Mouse (Mus musculus) embryonic facial prominence, embryonic 15.5 days (tissue): ENCODE results near the gene Rsph3b. TPM values are rescaled to one million over a fixed set of nuclear protein-coding genes. Genes with fewer than 3 reads are reported as not detected.

ENCODE experiments used
- ATAC-seq: fragments of 200-750 bp; cut with Nextera tagmentation; 2 replicates; pipeline ENCODE4 v1.8.0; 2017; ENCODE audit warnings: low read depth, moderate TSS enrichment; ENCODE audit not compliant: insufficient number of reproducible peaks, low FRiP score, low TSS enrichment
- H3K27ac ChIP-seq: fragments of 300-500 bp; sonication (generic); replicated peaks from 2 replicates; pipeline ENCODE4 v1.5.1; 2015; ENCODE audit warnings: mild to moderate bottlenecking, inconsistent platforms
- H3K27me3 ChIP-seq: fragments of 300-500 bp; sonication (generic); 2 replicates; pipeline ENCODE4 v1.6.1; 2015; ENCODE audit warnings: inconsistent platforms
- H3K36me3 ChIP-seq: fragments of 300-500 bp; sonication (generic); 2 replicates; pipeline ENCODE4 v1.6.1; 2015; ENCODE audit warnings: mild to moderate bottlenecking, inconsistent platforms
- H3K4me1 ChIP-seq: fragments of 300-500 bp; sonication (generic); 2 replicates; pipeline ENCODE4 v1.6.1; 2015; ENCODE audit warnings: inconsistent platforms
- H3K4me2 ChIP-seq: fragments of 300-500 bp; sonication (generic); replicated peaks from 2 replicates; pipeline ENCODE4 v1.6.1; 2015; ENCODE audit warnings: mild to moderate bottlenecking, inconsistent platforms
- H3K4me3 ChIP-seq: fragments of 300-500 bp; sonication (generic); replicated peaks from 2 replicates; pipeline ENCODE4 v1.5.1; 2015; ENCODE audit warnings: mild to moderate bottlenecking, inconsistent platforms
- H3K9ac ChIP-seq: fragments of 300-500 bp; sonication (generic); 2 replicates; pipeline ENCODE4 v1.6.1; 2015; ENCODE audit warnings: inconsistent platforms
- H3K9me3 ChIP-seq: fragments of 300-500 bp; sonication (generic); replicated peaks from 2 replicates; pipeline ENCODE4 v1.6.1; 2016; ENCODE audit warnings: inconsistent platforms
- WGBS: fragments of 180-500 bp; shearing (Covaris S2); methylation state at CpG from one replicate; pipeline ENCODE4 v1.1.7; 2015; 5-methylcytosine and 5-hydroxymethylcytosine counted together
- polyA plus RNA-seq: library from polyadenylated mRNA; unstranded; fragments of >200 nt; fragmentation: Nextera tagmentation; extraction: Ambion mirVana; gene quantifications from 2 replicates; pipeline ENCODE4 v1.2.1, GENCODE M21; 2015

The Rsph3b gene
- polyA plus RNA-seq, 1 experiment from 2014 or later, result 52.4 TPM

DNA sequence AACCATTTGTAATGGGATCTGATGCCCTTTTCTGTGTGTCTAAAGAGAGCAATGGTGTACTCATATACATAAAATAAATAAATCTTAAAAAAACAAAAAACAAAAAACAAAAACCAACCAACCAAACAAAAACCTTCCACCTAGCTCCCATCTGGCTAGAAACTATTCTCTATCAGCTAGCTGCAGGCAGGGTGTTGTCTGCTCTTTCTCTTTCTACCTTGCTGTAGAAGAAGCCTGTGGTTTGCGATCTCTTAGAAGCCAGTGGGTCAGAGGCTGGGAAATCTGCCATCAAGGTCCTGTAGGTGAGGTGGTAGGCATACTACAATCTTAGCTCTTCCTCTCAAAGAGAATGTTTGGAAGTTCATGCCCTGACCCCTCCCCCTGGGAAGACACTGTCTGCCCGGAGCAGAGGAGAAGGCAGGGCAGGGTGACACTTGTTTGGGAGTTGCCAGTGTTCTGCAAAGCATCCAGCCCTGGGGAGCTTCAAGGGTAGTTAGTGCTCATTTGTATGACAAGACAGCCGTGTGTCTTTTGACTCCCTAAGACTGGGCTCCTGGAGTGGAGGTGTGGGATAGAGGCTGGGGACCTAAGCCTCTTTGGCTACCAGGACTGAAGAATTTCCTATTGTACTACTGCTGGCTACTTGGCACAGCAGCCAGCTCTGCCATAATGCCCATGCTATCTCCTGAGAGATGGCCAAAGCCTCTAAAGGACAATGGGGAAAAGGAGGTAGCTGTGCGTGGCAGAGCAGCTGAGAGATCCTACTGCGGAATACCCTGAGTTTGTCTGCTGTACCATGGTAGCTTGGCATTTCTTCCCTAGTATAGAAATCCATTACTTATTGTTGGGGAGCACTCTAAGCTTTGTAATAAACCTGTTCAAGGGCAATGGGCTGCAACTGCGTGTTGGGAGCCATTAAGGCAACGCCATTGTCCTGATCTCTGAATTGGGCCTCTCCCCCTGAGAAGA is 56.2 kb downstream of the Rsph3b start:
- Histone ChIP-seq H3K36me3 (no peaks in the 10 kb centered on the region), H3K27ac (no peak overlapping the region), H3K4me3 (no peak overlapping the region), H3K4me1 (no peaks in the 10 kb centered on the region), H3K9me3 (no peaks in the 10 kb centered on the region), H3K4me2 (no peak overlapping the region), H3K27me3 (no peaks in the 10 kb centered on the region), H3K9ac (no peak overlapping the region)
- WGBS, result 75% methylated on average over 7 of the region's 7 CpGs
- ATAC-seq, result no peak

- no peak overlapping the region for H3K27ac ChIP-seq
- H3K9ac ChIP-seq, result no peak overlapping the region
- ATAC-seq, result no peak
- H3K4me3 ChIP-seq, result no peak overlapping the region
- 78% methylated on average over 1 of the region's 1 CpGs for WGBS
- H3K4me1 ChIP-seq, result no peaks in the 10 kb centered on the region
- no peaks in the 10 kb centered on the region for H3K36me3 ChIP-seq
- no peaks in the 10 kb centered on the region for H3K27me3 ChIP-seq
- no peaks in the 10 kb centered on the region for H3K9me3 ChIP-seq
- H3K4me2 ChIP-seq, result no peak overlapping the region
These were observed 62.0 kb downstream of the Rsph3b start for GRCm38 (mm10) chr17:6886445-6886844.

DNA sequence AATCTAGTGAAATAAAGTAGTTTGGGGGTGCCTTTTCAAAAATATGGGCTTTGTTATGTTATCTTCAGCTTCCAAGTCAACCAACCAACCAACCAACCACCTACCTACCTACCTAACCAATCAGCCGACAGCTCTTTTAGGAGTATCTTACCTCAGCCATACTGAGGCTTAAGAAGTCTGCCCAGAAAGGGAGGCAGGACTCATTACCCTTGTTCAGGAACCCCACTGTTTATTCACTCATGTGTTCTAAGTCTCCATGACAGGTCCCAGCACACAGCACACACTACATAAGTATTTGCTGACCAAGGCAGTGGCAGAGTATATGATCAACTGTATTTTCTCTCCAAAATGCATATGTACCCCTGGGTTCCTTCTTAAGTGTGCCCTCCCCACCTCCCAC is 64.0 kb downstream of the Rsph3b start:
- WGBS, result 96% methylated on average over 1 of the region's 1 CpGs
- Histone ChIP-seq H3K27ac (no peak overlapping the region), H3K27me3 (no peaks in the 10 kb centered on the region), H3K36me3 (no peaks in the 10 kb centered on the region), H3K4me3 (no peak overlapping the region), H3K9ac (no peak overlapping the region), H3K4me1 (no peaks in the 10 kb centered on the region), H3K4me2 (no peak overlapping the region), H3K9me3 (no peaks in the 10 kb centered on the region)
- no peak for ATAC-seq

- no peak overlapping the region for H3K27ac ChIP-seq
- no peaks in the 10 kb centered on the region for H3K36me3 ChIP-seq
- H3K9ac ChIP-seq, result no peak overlapping the region
- WGBS, result 86% methylated on average over 6 of the region's 6 CpGs
- H3K27me3 ChIP-seq, result no peaks in the 10 kb centered on the region
- H3K4me2 ChIP-seq, result no peak overlapping the region
- no peaks in the 10 kb centered on the region for H3K4me1 ChIP-seq
- no peak overlapping the region for H3K4me3 ChIP-seq
- ATAC-seq, result no peak
- H3K9me3 ChIP-seq, result no peaks in the 10 kb centered on the region
These were observed 67.2 kb downstream of the Rsph3b start for GRCm38 (mm10) chr17:6881306-6881705.

GRCm38 (mm10) chr17:6871421-6871820 is 77.1 kb downstream of the Rsph3b start:
- Histone ChIP-seq H3K27ac (no peak overlapping the region), H3K27me3 (no peaks in the 10 kb centered on the region), H3K4me3 (no peak overlapping the region), H3K9ac (no peak overlapping the region), H3K9me3 (no peaks in the 10 kb centered on the region), H3K36me3 (no peaks in the 10 kb centered on the region), H3K4me2 (no peak overlapping the region), H3K4me1 (0 out of 2 replicates have a peak, but pooled peaks cover 9% of the 10 kb centered on the region)
- 89% methylated on average over 2 of the region's 2 CpGs for WGBS
- ATAC-seq, result no peak

- Histone ChIP-seq H3K4me1 (0 out of 2 replicates have a peak, but pooled peaks cover 9% of the 10 kb centered on the region), H3K9me3 (no peaks in the 10 kb centered on the region), H3K9ac (no peak overlapping the region), H3K4me2 (no peak overlapping the region), H3K4me3 (no peak overlapping the region), H3K27ac (peak overlapping the region; percentile 44; the same call in 1 of the 2 replicates), H3K27me3 (no peaks in the 10 kb centered on the region), H3K36me3 (no peaks in the 10 kb centered on the region)
- no peak for ATAC-seq
These were observed 79.7 kb downstream of the Rsph3b start for GRCm38 (mm10) chr17:6868810-6869209.

- 0 out of 2 replicates have a peak, but pooled peaks cover 9% of the 10 kb centered on the region for H3K4me1 ChIP-seq
- no peaks in the 10 kb centered on the region for H3K9me3 ChIP-seq
- H3K4me3 ChIP-seq, result no peak overlapping the region
- H3K36me3 ChIP-seq, result no peaks in the 10 kb centered on the region
- H3K27me3 ChIP-seq, result no peaks in the 10 kb centered on the region
- H3K27ac ChIP-seq, result no peak overlapping the region
- H3K9ac ChIP-seq, result no peak overlapping the region
- no peak overlapping the region for H3K4me2 ChIP-seq
- no peak for ATAC-seq
- 25% methylated on average over 7 of the region's 7 CpGs for WGBS
These were observed 80.7 kb downstream of the Rsph3b start for GRCm38 (mm10) chr17:6867740-6868139.

GRCm38 (mm10) chr17:6866576-6866975 is 81.9 kb downstream of the Rsph3b start:
- WGBS, result 51% methylated on average over 1 of the region's 1 CpGs
- no peak overlapping the region for H3K9ac ChIP-seq
- peaks cover 15% of the 10 kb centered on the region for H3K4me1 ChIP-seq
- H3K4me3 ChIP-seq, result no peak overlapping the region
- H3K27ac ChIP-seq, result no peak overlapping the region
- H3K27me3 ChIP-seq, result 0 out of 2 replicates have a peak, but pooled peaks cover 2% of the 10 kb centered on the region
- no peaks in the 10 kb centered on the region for H3K9me3 ChIP-seq
- no peak for ATAC-seq
- no peaks in the 10 kb centered on the region for H3K36me3 ChIP-seq
- H3K4me2 ChIP-seq, result no peak overlapping the region

- Histone ChIP-seq H3K9me3 (no peaks in the 10 kb centered on the region), H3K4me3 (no peak overlapping the region), H3K9ac (no peak overlapping the region), H3K4me1 (peaks cover 22% of the 10 kb centered on the region), H3K27ac (no peak overlapping the region), H3K36me3 (no peaks in the 10 kb centered on the region), H3K27me3 (0 out of 2 replicates have a peak, but pooled peaks cover 2% of the 10 kb centered on the region), H3K4me2 (no peak overlapping the region)
- no peak for ATAC-seq
- WGBS, result 45% methylated on average over 5 of the region's 5 CpGs
These were observed 82.9 kb downstream of the Rsph3b start for GRCm38 (mm10) chr17:6865580-6865979.

DNA sequence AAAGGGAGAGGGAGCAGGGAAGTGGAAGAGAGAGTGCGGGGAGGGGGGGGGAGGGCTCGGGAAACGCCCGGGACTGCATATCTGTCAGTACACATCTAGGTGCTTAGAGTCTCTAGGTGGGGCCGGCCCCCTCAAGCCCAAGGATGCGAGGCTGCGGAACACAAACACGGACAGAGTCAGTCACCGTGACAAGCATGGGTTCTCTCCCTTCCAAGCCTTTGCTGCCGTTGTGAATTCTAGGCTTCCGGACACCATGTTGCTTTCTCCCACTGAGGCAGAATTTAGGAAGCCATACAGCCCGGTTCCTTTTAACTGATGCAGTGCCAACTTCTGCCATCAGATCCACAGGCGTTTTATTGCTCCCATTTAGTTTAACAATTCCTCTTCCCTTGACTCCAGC is 83.6 kb downstream of the Rsph3b start:
- ATAC-seq, result no peak
- Histone ChIP-seq H3K4me2 (no peak overlapping the region), H3K27me3 (0 out of 2 replicates have a peak, but pooled peaks cover 2% of the 10 kb centered on the region), H3K27ac (no peak overlapping the region), H3K36me3 (no peaks in the 10 kb centered on the region), H3K9me3 (no peaks in the 10 kb centered on the region), H3K9ac (no peak overlapping the region), H3K4me1 (peaks cover 25% of the 10 kb centered on the region), H3K4me3 (no peak overlapping the region)
- 22% methylated on average over 13 of the region's 13 CpGs for WGBS

- no peak overlapping the region for H3K4me3 ChIP-seq
- ATAC-seq, result no peak
- WGBS, result 73% methylated on average over 6 of the region's 6 CpGs
- H3K27me3 ChIP-seq, result 0 out of 2 replicates have a peak, but pooled peaks cover 2% of the 10 kb centered on the region
- H3K36me3 ChIP-seq, result no peaks in the 10 kb centered on the region
- no peak overlapping the region for H3K9ac ChIP-seq
- peaks cover 19% of the 10 kb centered on the region for H3K4me1 ChIP-seq
- H3K4me2 ChIP-seq, result no peak overlapping the region
- no peaks in the 10 kb centered on the region for H3K9me3 ChIP-seq
- H3K27ac ChIP-seq, result no peak overlapping the region
These were observed 85.0 kb downstream of the Rsph3b start for GRCm38 (mm10) chr17:6863521-6863920.
